Mouse (Mus musculus) A20 (cell line): ENCODE measurements around the gene Vmn1r130.
"Not testable (repeated sequence)": the region's sequence is repeated elsewhere in the genome, so short reads cannot be mapped to it uniquely, and the experiment has no call there.

Experiments
- DNase-seq: peaks from one replicate; pipeline ENCODE4 v3.0.0-alpha.2; 2011; ENCODE audit warnings: low read depth, low spot score

The Vmn1r130 gene

GRCm38 (mm10) chr7:21511480-21511879 lies at the start of gene Vmn1r130:
Gene Vmn1r130 (plus strand): TSS chr7:21511780.
- not testable (repeated sequence) for DNase-seq

- DNase-seq: not testable (repeated sequence)
These were observed 34.4 kb downstream of the Vmn1r130 start, which contains the start of gene Vmn1r131 for GRCm38 (mm10) chr7:21545990-21546389. Gene Vmn1r131 (minus strand): TSS chr7:21546090.
